Mouse (Mus musculus) kidney, postnatal 14 days (tissue): ENCODE measurements around the gene Snrnp35.
"Not testable (repeated sequence)": the region's sequence is repeated elsewhere in the genome, so short reads cannot be mapped to it uniquely, and the experiment has no call there.

Source experiments
- DNase-seq: peaks from one replicate; pipeline ENCODE4 v3.0.0; 2022; ENCODE audit warnings: mixed read lengths

Gene Snrnp35

DNA sequence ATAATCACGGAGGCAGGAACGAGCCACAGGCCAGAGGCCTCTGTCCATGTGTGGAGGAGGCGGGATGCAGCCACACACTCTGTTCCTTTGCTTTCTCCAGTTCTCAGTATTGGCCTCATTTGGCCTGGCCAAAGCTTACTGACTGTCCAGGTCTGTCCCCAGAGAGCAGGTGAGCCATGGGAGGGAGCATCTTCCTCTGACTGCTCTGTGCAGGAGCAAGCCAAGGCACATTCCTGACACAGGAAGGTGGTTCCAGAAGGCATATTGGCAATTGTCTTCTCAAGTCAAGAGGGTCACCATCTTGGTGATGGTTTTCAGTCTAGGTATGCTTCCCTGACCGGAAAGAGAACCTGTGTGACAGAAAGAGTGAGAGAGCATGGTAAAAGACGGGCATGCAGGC is 19.5 kb upstream of the Snrnp35 start:
- no peak for DNase-seq

DNA sequence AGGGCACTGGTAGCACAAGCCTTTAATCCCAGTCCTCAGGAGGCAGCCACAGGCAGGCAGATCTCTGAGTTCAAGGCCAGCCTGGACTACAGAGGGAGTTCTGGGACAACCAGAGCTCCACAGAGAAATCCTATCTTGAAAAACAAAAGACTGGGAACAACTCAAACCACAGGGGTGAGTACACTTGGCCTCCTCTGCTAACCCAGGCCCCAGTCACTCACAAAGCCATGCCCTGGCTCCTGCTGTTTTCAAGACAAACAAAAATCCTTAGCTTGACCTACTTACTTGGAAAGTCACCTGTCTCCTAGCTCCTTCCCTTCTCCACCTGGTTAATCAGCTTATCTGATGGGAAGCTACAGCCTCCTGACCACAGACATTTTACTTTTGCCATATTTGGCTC is 18.0 kb upstream of the Snrnp35 start:
- no peak for DNase-seq

DNA sequence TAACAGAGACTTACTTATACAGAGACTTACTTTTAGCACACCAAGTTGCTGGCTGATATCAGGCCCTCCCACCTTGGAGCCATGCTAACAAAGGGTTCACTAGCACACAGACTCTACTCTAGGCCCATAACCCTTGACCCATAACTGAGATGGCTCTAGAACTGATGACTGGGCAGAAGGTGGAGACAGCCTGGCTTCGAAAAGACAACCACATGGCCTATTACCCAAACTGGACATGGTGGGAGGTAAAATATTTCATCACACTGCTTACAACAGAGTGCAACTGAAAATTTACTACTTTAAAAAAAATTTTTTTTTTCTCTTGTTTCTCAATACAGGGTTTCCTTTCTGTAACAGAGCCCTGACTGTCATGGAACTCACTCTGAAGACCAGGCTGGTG is 15.2 kb upstream of the Snrnp35 start:
- no peak for DNase-seq

DNA sequence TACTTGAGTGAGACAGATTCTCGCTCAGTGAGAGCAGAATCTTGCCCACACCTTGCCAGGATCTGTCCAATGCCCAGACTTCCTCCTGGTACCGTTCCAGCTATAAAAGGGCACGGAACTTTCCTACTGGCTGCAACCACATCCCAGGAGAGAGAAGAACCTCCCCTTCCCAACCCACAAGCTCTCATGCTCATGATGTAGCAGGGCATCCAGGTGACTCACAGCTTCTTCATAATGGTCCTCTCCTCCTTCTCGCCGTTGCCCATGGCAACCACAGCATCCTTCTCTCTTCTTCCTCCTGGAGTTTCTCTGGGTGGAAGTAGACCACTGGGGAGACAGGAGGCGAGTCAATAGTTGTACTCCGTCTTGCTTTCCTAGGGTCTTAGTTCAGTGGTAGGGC is 14.6 kb upstream of the Snrnp35 start:
- no peak for DNase-seq

DNA sequence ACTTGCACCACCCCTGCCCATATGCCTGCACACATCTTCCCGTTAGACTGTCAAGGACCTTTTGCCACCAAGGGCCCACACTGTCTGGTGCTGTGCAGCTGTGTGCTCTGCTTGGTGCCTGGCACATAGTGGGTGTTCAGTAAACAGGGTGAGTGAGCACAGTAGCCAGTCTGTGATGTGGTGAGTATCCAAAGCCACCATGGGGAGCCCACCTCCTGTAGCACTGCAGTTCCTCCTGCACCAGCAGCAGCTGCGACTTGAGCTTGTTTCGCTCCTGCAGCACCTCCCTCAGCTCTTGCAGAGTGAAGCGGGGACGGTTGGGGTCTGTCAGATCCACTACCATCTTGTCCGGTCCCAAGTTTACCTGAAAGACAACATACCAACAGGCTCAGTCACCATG is 13.4 kb upstream of the Snrnp35 start:
- DNase-seq = no peak

DNA sequence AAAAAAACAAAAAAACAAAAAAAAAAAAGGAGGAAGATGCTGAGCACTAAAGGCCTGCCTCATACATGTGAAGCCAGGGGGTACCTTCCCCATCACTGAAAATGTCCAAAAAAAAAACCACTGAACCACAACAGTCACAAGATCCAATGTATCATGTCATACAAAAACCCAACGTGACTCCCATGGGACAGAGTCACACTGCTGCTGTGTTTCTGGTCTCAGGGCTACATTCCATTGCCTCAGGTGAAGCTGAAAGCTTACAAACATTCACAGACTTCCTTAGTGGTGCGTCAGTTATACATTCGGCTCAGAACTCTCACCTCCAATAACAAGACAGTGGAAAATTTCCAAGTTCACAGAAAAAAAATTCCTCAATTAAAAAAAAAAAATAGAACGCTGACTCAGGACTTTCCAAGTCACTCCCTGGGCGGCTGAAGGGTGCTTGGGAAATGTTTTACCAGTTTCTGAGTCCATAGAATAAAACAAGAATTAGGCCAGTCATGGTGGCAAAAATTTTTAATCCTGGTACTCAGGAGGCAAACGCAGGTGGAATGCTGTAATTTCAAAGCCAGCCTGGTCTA is 12.3 kb upstream of the Snrnp35 start:
- peak; percentile 50 for DNase-seq

DNA sequence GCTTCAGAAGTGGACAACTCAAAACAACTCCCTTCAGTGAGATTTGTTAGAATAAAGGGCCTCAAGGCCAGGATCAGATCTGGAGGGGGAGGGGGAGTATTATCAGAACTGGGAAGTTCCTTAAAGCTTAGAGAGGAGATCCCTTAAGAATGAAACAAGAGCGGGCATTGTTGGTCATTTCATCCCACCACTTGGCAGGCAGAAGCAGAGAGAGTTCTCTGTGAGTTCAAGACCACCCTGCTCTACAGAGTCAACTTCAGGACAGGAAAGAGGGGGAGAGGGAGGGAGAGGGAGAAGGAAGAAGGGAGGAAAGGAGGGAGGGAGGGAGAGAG is 4.1 kb upstream of the Snrnp35 start:
- DNase-seq = no peak

DNA sequence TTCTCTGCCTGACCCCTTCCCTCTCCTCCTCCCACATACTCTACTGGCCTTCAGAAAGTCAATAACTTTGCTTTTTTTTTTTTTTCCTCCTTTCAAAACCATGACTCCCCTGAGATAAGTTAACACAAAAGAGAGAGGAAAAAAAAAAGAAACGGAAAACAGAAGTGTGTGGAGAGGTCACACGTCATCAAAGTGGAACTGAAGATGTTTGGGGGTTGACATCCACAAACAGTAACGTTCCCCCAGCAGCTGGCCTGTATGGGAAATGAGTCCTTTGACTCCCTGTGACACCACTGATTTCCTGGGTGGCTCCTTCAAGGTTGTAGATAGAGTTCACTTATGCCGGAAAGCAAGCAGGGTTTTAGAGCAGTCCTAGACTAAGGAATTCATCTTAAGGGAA is 2.8 kb upstream of the Snrnp35 start:
- DNase-seq = no peak

DNA sequence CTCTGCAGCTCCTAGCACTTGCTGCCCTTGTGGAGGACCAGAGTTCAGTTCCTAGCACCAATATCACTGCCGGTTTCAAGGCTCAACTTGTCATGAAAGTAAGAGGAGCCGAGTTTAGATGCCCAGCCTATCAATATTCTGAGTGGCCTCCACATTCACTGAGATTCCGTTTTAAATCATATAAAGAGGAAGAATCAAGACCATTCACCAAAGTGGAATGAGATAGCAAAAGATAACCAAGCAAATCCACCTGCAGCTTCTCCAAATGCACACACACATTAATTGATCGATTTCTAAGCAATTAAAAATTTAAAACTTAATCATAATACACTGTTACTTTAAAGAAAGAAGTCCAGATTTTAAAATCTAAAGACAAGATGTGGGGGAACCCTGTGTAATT is 1.2 kb upstream of the Snrnp35 start:
- no peak for DNase-seq

DNA sequence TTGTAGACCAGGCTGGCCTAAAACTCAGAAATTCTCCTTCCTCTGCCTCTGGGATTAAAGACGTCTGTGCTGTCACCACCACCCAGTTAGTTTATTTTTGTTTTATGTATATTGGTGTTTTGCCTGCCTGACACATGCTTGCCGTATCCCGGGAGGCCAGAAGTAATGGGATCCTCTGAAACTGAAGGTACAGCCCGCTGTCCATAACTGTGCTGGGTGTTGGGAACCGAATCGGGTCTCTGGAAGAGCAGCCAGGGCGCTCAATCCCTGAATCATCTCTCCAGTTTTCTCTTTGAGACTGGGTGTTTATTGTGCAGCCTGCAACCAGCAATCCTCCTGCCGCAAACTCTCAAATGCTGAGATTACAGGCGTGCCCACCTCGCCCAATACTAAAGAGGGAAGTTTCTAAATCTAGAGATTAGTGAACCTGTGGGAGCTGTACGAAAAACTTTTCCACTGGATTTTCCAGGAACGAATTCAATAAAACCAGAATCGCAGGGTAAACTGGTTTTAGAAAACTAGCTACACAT is 433 bp upstream of the Snrnp35 start:
- peak; percentile 45 for DNase-seq

DNA sequence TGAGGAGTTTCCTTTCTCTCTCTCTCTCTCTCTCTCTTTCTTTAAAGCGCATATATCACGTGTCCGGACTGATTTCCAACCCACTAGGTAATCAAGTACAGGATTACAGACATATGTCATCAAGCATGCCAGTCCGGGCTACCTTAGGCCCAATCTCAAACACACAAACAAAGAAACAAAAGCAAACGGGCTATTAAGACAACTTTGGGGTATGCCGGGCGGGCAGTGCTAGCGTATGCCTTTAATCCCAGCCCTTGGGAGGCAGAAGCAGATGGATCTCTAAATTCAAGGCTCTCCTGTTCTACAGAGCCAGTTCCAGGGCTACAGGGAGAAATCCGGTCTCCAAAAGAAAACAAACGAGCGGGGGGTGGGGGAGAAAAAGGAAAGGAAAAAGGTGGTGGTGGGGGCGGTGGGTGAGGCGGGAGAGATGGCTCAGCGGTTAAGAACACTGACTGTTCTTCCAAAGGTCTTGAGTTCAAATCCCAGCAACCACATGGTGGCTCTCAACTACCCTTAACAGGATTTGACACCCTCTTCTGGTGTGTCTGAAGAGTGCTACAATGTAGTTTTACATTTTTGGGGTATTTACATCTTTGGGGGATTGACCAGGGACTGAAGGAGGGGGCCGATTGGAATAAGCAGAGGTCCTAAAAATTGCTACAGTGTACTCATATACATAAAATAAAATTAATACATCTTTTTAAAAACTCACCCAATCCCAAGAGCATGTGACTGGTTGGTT is 892 bp downstream of the Snrnp35 start:
- DNase-seq = no peak

DNA sequence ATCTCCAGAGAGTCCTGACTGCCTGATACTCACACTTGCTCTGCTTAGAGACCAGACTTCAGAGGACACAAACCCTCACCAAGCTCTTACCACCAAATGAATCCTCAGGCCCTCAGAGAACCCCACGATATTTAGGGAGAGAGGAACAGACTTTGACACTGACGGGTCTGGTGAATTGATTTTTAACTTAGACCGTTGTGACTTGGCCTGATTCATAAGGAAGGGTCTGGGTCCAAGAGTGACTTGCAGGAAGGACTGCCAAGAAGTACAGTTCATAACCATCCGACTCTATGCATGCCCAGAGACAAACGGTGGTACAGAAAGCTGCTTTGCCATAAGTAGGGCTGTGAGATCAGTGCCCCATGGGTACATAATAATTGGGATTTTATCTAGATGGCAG is 2.7 kb downstream of the Snrnp35 start:
- no peak for DNase-seq

DNA sequence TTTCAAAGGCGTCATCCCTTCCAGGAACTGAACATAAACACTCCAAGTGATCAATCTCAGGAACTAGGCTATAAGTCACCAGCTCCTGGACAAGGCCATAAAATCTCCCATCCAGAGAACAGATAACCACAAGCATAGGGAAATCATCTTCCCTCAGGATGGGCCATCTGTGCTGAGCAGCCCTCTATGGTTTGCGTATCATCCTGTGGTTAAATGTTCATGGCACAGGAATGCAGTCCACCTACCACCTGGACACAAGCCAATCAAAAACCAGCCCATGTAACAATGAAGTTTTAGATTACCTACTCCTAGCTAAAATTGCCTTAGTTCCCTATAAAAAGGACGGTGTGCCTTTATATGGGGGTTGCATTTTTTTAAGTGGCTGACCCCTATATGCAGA is 6.0 kb downstream of the Snrnp35 start:
- no peak for DNase-seq

DNA sequence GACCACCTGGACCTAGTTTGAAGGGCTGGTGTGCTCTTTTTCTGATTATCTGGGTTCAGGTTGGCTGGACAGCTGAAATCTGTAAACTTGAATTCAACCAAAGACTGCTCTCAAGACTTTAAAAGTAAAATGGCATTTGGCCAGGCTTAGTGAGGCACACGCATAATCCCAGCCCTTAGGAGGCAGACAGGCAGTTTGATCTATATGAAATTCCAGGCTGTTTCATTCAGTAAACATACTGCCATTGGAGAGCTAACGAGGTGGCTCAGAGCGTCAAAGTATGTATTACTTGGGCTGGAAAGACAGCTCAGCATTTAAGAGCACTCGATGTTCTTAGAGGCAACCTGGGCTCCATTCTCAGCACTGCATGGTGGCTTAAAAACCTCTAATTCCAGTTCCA is 8.8 kb downstream of the Snrnp35 start:
- DNase-seq = no peak

DNA sequence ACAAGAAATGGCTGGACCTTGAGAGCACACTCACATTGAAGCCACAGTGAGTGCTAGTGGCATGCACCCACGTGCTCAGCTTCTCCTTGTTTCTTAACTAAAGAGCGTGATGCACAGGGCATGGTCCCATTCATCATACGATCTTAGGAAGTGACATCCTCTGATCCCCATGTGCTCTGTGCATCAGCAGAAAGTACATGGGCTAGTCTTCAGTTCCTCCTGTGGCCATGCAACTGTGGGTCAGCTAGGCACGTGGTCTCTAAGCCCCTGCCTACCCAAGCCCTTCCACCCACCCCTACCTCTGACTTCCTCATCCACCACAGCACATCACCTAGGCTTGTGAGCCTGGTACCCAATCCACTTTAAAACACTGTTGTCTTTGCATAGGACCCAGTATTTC is 9.7 kb downstream of the Snrnp35 start:
- DNase-seq = no peak

DNA sequence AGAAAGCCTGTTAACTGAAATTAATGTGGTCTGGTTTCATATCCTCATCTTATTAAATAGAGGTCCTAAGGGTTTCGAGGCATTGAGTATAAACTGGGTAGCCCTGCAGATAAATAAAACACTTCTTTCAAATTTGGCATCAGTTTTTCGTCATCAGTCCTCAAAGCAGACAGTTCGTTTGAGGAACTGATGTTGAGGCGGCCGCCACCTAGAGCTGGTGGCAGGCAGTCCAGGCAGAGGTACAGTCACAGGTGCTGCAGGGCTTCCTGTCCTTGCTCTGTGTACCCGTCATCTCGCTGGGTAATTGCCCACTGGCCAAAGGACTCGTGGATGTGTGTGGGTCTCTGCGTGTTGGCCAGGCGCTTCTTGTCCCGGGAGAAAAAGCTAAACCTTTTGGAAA is 10.5 kb downstream of the Snrnp35 start:
- no peak for DNase-seq

DNA sequence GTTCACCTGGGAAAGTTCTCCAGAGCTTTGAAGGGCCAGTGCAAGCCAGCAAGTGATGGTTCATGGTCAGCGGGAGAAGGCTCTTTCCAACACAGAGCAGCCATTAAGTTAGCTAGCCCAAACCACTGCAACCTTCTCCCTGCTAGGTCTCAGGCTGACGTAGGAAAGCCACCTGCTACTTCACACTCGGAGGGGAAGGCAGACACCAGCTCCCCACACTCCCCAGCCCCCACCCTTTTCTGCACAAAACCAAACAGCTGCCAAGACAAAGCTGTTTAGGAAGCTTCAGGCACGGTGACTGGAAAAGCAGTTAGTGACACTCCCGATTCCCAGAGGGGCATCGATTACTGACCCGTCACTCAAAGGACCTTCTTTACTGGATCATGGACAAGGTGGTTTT is 12.6 kb downstream of the Snrnp35 start:
- no peak for DNase-seq

DNA sequence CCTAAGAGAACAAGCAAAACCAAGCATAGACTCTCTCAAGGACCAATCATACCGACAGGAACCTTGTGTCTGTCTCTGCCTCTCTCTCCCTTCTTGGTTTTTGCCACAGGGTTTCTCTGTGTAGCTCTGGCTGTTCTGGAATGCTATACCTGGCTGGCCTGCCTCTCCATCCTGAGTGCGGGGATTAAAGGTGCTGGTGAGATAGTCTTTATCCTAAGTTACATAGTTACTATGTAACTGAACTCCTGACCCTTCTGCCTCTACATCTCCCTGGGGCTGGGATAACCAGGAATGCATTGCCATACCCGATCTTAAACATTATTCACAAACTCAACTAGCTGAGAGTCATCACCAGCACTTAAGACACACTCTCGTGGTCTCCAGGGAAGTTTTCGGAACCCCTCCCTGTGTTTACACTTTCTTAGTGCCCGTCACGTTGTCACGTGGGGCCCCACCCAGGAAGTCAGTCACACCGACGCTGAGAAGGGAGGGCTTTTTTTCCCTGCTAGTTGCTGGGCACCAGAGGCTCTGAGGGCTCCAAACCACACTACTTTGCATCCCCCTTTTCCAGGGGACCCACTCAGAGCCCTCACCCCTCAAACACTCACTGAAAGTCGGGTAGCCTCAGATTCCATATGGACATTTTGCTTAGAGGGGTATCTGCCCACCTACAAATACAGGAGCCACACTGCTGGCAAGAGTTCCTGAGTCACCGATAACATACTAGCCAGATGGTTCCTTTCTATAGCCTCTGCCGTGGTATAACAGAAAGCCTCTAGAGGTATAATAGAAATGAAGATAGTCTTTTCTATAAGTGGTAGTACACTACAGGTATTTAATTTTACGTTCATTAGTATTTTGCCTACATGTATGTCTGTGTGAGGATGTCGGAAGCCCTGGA is 13.9 kb downstream of the Snrnp35 start:
- no peak for DNase-seq

DNA sequence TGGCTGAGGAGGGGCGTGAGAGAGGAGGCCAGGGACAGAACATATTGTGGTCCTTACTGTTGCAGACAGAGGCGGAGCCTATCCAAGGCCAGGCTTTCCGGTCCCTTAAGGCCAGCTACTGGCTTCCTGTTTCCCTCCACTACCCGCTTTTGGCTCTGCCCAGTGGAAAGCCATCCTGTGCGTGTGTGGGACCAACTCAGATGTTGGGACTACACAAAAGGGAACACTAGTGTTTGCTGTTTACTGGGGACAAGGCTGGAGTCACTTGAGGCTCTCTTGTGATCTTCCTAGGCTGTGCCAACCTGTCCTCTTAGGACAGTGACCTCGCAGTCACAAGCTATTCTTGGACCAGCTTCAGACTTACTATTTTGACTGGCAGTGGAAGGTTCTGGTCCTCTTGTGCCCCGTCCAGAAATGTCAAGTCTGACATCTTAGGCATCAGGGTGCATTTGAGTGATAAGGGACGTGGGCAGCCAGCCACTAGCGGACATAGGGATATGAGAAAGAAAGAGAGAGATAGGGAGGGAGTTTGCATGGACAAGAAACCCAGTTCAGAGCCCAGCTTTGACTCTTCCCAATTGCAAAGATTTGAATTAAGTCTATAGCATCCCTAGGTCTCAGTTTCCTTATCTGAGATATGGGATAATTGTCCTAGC is 15.4 kb downstream of the Snrnp35 start:
- peak; percentile 68 for DNase-seq

DNA sequence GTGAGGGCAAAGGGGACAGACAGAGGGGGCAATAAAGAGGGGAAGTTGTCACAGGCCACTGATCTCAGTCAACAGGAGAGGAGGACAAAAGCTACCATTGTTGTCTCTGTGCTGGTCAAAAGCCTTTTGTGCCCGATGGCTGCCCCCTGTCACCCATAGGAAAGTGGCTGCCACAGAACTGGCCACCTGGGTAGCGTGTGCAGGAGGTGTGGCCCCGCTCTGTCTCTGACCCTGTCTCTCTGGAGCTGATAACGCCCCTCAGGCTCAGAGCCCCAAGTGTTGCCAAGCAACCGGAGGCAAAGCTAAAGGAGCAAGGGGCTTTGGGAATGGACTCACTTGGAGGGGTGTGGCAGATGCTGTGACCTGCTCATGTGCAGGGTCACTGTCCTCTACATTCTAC is 16.1 kb downstream of the Snrnp35 start:
- DNase-seq = no peak

DNA sequence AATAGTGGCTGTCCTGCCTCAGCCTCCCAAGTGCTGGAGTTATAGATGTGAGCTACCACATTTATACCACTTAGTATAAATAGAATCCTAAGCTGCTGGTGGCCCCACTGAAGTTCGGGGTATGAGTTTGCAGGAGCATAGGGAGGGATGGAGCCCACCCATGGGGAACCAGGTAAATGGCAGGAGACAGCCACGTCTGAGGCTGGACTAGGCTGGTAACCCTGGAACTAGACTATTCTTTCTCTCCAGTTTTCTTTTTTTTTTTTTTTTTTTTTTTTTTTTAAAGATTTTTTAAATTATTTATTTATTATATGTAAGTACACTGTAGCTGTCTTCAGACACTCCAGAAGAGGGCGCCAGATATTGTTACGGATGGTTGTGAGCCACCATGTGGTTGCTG is 17.1 kb downstream of the Snrnp35 start:
- DNase-seq = not testable (repeated sequence)

DNA sequence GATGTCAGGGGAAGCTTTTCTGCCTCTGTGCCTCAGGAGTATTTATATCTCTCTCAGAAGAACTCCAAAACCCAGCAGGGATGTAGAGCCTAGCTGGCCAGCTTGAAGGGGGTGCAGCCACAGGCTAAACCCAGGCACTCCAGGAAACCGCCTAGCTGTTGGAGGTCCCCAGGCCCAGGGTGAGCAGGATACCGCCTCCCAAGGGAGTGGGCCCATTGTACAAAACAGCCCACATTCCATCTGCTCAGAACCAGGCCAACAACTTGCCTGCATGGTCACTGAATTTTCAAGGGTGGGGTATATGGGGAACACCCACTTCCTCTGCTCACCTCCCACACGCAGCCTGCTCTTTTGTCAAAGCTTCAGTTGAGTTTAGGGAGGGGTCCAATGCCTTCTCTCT is 17.6 kb downstream of the Snrnp35 start:
- no peak for DNase-seq

DNA sequence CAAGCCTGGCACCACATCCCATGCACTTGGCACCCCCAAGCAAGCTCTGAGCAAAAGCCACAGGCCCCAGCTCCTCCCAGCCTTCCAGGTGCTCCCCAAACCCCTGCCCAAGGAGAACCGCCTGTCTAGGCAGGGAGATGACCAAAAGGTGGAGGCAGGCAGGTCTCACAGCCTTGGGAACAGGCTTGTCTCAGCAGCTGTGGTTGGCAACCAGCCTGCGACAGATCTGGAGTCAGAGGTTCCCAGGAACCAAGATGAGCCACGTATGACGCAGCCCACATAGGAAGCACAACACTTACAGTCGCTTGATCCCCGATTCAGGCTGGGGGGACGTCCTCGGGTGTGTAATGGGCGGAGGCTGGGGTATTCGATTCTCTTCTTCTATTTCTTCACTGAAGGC is 18.6 kb downstream of the Snrnp35 start:
- no peak for DNase-seq
